Mouse (Mus musculus) limb, embryonic 10.5 days (tissue): ENCODE measurements around the gene Cd5. TPM values are rescaled to one million over a fixed set of nuclear protein-coding genes. Genes with fewer than 3 reads are reported as not detected.

Experiments used
- DNase-seq: peaks from one replicate; pipeline ENCODE4 v3.0.0-alpha.2; 2017; ENCODE audit warnings: low spot score
- H3K27ac ChIP-seq: fragments of 300-500 bp; sonication (generic); 2 replicates; pipeline ENCODE4 v1.5.1; 2016; ENCODE audit warnings: mild to moderate bottlenecking
- H3K27me3 ChIP-seq: fragments of 300-500 bp; sonication (generic); 2 replicates; pipeline ENCODE4 v1.6.1; 2016; ENCODE audit warnings: low read depth, mild to moderate bottlenecking; ENCODE audit not compliant: poor library complexity, severe bottlenecking
- H3K36me3 ChIP-seq: fragments of 300-500 bp; sonication (generic); 2 replicates; pipeline ENCODE4 v1.6.1; 2016; ENCODE audit warnings: mild to moderate bottlenecking, moderate library complexity
- H3K4me1 ChIP-seq: fragments of 300-500 bp; sonication (generic); 2 replicates; pipeline ENCODE4 v1.6.1; 2016
- H3K4me3 ChIP-seq: fragments of 300-500 bp; sonication (generic); 2 replicates; pipeline ENCODE4 v1.5.1; 2016; ENCODE audit warnings: mild to moderate bottlenecking, moderate library complexity
- H3K9me3 ChIP-seq: fragments of 300-500 bp; sonication (generic); replicated peaks from 2 replicates; pipeline ENCODE4 v1.6.1; 2016; ENCODE audit warnings: mild to moderate bottlenecking
- WGBS: fragments of 180-500 bp; shearing (Covaris S2); methylation state at CpG from one replicate; pipeline ENCODE4 v1.1.7; 2016; 5-methylcytosine and 5-hydroxymethylcytosine counted together
- polyA plus RNA-seq: library from polyadenylated mRNA; unstranded; fragments of >200 nt; fragmentation: Nextera tagmentation; extraction: Ambion mirVana; gene quantifications from 2 replicates; pipeline ENCODE4 v1.2.1, GENCODE M21; 2016

Cd5 gene
- polyA plus RNA-seq, 1 experiment from 2014 or later, result 0.26 TPM

DNA sequence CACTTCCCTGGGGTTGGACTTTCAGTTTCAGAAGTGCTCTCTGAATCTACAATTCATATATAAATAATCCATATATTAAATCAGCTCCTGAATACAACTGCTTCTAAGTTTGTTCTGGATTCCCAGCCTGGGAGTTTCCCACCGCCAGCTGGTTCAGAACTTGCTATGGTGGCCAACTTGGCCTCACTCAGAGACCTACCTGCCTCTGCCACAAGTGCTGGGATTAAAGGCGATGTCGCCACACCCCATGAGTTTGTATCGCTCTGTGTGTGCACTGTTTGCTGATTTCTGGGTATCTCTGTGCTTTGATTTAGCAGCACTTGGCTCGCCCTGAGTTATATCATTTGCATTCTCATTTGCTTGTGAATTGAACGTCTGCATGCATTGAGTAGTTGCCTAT is 13.3 kb upstream of the Cd5 start:
- no peak for DNase-seq
- H3K9me3 ChIP-seq, result no peaks in the 10 kb centered on the region
- no peaks in the 10 kb centered on the region for H3K4me1 ChIP-seq
- H3K27me3 ChIP-seq, result no peaks in the 10 kb centered on the region
- no peak overlapping the region for H3K27ac ChIP-seq
- WGBS, result 94% methylated on average over 6 of the region's 6 CpGs
- H3K36me3 ChIP-seq, result no peaks in the 10 kb centered on the region
- no peak overlapping the region for H3K4me3 ChIP-seq

DNA sequence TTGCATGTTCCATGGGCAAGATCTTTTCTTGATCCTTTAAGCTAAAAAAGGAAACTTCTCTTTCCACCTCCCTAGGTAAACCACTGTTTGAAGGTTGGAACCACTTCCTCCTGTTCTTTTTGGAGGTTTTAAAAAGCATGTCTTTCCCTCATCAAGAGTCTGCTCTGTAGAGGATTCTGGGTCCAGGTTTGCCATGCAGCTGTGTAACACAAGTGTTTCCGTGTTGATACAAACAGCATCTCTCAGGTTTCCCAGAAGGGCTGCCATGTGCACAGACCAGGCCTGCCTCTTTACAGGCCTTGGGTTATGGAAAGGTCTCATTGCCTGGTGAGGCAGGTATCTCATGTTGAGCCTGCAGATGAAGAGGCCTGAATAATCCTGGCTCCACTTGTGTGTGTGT is 12.8 kb upstream of the Cd5 start:
- Histone ChIP-seq H3K27me3 (no peaks in the 10 kb centered on the region), H3K4me1 (no peaks in the 10 kb centered on the region), H3K4me3 (no peak overlapping the region), H3K9me3 (no peaks in the 10 kb centered on the region), H3K36me3 (no peaks in the 10 kb centered on the region), H3K27ac (no peak overlapping the region)
- 80% methylated on average over 1 of the region's 1 CpGs for WGBS
- no peak for DNase-seq

DNA sequence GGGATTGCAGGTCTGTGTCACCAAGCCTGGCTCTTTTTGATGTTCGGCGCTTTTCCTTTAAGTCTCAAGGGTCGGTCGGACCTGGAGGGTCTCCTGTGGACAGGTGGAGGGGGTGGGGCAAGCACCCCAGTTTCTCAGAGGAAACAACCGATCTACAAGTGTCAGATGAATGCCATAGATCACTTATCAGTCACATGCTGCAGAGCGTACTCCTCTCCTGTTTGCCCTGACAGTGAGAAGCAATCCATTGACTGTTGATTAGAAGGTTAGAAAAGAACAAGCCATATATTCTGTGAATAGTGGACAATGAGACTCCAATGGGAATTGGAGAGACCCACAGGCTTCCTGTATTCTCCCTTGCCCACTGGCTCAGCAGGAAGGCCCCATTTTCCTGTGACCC is 11.4 kb upstream of the Cd5 start:
- H3K27ac ChIP-seq, result no peak overlapping the region
- H3K4me3 ChIP-seq, result no peak overlapping the region
- no peaks in the 10 kb centered on the region for H3K36me3 ChIP-seq
- no peaks in the 10 kb centered on the region for H3K9me3 ChIP-seq
- 80% methylated on average over 6 of the region's 6 CpGs for WGBS
- DNase-seq, result no peak
- no peaks in the 10 kb centered on the region for H3K27me3 ChIP-seq
- no peaks in the 10 kb centered on the region for H3K4me1 ChIP-seq

DNA sequence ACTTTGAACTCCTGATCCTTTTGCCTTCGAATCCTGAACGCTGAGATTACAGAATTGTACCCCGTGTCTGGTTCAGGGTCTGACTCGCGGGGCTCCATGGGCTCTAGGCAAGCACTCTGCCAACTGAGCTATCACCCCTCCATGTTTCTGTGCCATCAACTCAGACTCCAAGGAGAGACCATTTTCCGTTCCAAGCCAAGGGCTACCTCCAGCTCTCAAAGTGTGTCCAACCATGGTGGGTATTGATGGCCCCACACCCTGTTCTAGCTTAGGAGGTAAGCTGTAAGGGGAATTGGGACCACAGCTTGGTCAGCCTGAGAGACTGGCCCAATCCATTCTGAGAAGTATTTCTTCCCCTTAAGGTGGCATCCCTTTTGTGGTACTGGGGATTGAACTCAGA is 10.5 kb upstream of the Cd5 start:
- 90% methylated on average over 6 of the region's 6 CpGs for WGBS
- Histone ChIP-seq H3K27ac (no peak overlapping the region), H3K9me3 (no peaks in the 10 kb centered on the region), H3K27me3 (no peaks in the 10 kb centered on the region), H3K4me3 (no peak overlapping the region), H3K4me1 (no peaks in the 10 kb centered on the region), H3K36me3 (no peaks in the 10 kb centered on the region)
- DNase-seq, result no peak

DNA sequence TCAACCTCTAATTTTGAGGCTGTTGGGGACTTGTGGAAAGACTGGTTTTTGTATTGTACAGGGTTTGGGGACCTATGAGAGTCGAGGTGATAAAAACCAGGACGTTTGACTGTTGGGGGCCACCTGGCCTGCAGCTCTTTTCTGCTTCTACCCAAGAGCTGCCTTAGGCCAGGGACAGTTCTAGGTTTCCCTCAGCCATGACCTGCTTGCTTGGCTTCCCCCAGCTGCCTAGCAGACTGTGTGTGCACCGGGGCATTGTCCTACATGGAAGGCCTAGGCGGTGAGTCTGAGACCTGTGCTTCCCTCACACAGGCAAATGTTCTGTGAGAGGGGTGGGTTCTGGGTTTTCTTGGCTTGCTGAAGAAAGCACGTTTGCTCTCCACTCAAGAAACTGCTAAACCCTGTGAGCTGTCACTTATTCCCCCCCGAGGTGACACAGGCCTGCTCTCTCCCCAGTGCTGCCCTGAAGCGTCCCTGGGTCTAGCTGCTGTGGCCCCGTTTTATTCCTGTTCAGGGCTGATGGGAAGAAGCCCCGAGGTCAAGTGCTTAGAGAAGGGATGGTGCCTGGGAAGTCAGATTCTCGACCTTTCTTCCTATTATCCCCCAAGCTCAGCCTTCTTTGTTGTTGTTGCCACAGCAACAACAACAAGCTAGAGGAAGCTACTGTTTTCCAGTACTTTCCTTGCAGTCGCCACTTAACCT is 9.8 kb upstream of the Cd5 start:
- Histone ChIP-seq H3K9me3 (no peaks in the 10 kb centered on the region), H3K4me3 (no peak overlapping the region), H3K4me1 (no peaks in the 10 kb centered on the region), H3K27me3 (no peaks in the 10 kb centered on the region), H3K27ac (no peak overlapping the region), H3K36me3 (no peaks in the 10 kb centered on the region)
- 71% methylated on average over 11 of the region's 11 CpGs for WGBS
- no peak for DNase-seq

DNA sequence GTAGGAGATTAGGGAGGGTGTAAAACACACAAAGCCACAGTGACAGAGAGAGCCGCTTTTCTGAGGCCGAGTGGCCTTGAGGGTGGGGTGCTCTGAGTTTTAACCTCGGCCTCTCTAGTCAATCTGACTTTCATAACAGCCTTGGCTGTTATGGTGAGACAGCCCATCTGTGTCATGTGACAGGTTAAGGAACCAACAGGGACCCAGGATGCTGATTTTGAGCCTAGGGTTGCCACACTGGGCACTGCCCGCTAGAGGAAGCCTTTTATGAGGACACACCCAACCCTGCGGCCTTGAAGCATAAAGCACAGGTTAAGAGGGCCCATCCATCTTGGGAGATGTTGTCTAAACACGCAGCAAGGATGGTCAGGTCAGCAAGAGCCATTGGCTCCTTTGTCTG is 8.9 kb upstream of the Cd5 start:
- DNase-seq, result no peak
- no peaks in the 10 kb centered on the region for H3K27me3 ChIP-seq
- no peaks in the 10 kb centered on the region for H3K9me3 ChIP-seq
- no peak overlapping the region for H3K4me3 ChIP-seq
- no peaks in the 10 kb centered on the region for H3K4me1 ChIP-seq
- H3K27ac ChIP-seq, result no peak overlapping the region
- 80% methylated on average over 6 of the region's 6 CpGs for WGBS
- no peaks in the 10 kb centered on the region for H3K36me3 ChIP-seq

DNA sequence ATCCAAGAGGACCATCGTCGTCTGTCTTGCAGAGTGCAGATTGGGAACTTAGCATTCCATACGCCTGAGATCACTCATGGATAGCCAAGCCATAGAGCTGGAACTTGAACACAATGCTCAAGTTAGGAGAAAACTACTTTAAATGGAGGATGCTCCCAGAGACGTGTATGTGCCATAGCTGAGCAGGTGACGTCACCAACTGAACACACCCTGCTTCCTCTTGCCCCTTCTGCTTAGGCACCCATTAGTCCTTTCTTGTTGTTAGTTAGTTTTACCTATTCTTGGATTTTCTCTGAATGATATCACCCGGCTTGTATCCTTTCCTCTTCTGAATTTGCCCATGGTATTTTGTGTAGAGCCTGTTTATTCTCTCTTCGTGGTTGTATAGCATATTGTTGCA is 8.4 kb upstream of the Cd5 start:
- H3K27ac ChIP-seq, result no peak overlapping the region
- no peaks in the 10 kb centered on the region for H3K9me3 ChIP-seq
- WGBS, result 87% methylated on average over 7 of the region's 7 CpGs
- H3K27me3 ChIP-seq, result no peaks in the 10 kb centered on the region
- H3K4me3 ChIP-seq, result no peak overlapping the region
- no peak for DNase-seq
- H3K4me1 ChIP-seq, result no peaks in the 10 kb centered on the region
- H3K36me3 ChIP-seq, result no peaks in the 10 kb centered on the region

DNA sequence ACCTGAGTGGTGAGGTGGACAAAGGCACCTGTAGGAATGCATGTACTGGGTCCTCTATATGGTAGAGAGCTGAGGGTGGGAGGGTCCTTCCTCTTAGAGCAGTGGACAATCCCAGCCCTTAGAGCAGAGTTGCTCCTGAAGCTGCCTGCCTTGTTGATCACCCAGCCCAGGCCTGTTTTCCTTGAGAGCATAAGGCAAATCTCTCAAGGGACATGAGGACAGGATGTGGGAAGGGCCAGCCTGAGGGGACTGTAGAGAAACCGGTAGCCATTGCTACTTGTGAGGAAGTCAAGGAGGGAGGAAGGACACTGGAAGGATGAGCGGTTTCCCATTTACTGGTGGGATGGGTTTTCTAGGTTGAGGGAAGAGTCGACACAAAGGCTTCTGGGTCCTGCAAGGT is 3.8 kb upstream of the Cd5 start:
- 85% methylated on average over 3 of the region's 3 CpGs for WGBS
- H3K9me3 ChIP-seq, result no peaks in the 10 kb centered on the region
- H3K27me3 ChIP-seq, result no peaks in the 10 kb centered on the region
- no peaks in the 10 kb centered on the region for H3K36me3 ChIP-seq
- no peak overlapping the region for H3K27ac ChIP-seq
- DNase-seq, result no peak
- H3K4me1 ChIP-seq, result peaks cover 10% of the 10 kb centered on the region; the same call in 1 of the 2 replicates
- no peak overlapping the region for H3K4me3 ChIP-seq

DNA sequence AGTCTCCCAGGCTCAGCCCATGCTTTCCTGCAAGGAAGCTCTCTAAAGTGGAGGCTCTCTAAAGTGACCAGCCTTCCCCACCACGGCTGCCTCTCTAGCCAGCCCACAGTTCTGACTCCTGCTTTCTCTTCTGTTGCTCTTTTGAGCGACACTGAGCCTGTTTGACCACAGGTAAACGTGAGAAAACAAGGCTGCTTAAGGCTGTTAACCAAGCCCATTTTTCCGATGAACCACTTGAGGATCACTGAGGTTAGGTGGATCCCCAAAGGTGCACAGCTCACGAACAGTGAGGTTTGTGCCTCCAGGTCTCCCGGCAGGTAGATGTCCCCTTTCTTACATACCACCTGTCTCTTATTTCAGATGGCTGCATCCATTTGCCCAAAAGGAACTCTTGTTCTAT is 3.3 kb upstream of the Cd5 start:
- 81% methylated on average over 6 of the region's 6 CpGs for WGBS

DNA sequence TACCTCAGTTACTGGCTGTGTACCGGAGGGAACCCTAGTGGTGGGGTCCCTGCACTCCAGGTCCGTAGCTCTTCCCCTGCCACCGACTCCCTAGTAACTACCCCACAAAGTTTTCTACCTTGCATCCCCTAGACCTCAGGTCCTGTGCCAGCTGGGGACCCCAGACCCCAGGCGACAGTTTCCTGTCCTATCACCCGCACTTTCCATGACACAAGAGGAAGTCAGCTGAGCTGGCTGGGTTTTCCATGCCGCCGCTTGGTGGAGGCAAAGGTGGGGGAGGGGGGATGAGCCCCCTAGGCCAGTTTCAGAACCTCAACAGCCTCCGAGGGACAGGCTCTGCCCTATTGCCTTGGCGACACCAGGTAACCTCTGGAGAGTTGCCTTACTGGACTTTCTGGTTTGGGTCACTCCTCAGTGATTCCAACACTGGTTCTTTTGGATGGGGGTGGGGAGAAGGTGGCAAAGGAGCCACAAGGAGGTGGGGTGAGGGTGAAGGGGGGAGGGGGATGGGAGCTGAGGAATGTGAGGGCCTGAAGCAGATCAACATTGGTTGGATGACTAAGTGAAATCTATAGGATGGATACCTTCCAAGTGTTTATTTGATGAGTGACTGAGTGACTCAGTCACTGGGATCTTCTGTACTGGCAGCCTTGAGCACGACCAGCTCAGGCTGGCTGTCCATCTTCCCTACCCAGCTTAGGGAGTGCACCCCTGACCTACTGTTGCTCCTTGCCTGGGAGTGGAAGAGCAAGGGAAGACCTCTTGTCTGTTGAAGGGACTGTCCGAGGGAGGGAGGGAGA is 2.0 kb upstream of the Cd5 start:
- no peaks in the 10 kb centered on the region for H3K9me3 ChIP-seq
- no peak for DNase-seq
- no peak overlapping the region for H3K4me3 ChIP-seq
- H3K27ac ChIP-seq, result no peak overlapping the region
- no peaks in the 10 kb centered on the region for H3K36me3 ChIP-seq
- H3K27me3 ChIP-seq, result no peaks in the 10 kb centered on the region
- H3K4me1 ChIP-seq, result peaks cover 10% of the 10 kb centered on the region; the same call in 1 of the 2 replicates
- WGBS, result 39% methylated on average over 11 of the region's 11 CpGs

More for the DNA sequence above, 3.3 kb upstream of the Cd5 start:
- no peak for DNase-seq
- Histone ChIP-seq H3K36me3 (no peaks in the 10 kb centered on the region), H3K4me3 (no peak overlapping the region), H3K9me3 (no peaks in the 10 kb centered on the region), H3K4me1 (peaks cover 10% of the 10 kb centered on the region; the same call in 1 of the 2 replicates), H3K27me3 (no peaks in the 10 kb centered on the region), H3K27ac (no peak overlapping the region)

DNA sequence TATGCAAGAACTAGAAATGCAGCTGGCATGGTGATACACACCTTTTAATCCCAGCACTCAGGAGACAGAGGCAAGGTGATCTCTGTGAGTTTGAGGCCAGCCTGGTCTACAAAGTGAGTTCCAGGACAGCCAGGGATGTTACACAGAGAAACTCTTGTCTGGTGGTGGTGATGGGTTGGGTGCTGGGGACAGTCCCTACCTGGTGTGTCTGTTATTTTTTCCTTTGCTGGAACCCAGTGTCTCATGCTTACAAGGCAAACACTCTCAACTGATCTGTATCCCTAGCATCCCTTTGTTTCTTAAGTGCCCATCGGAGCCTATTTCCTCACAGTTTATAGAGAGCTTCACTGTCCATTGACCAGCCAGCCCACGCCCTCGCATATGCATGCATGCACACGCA is 1.1 kb upstream of the Cd5 start:
- Histone ChIP-seq H3K9me3 (no peaks in the 10 kb centered on the region), H3K27ac (no peak overlapping the region), H3K4me3 (no peak overlapping the region), H3K27me3 (no peaks in the 10 kb centered on the region), H3K4me1 (peaks cover 10% of the 10 kb centered on the region; the same call in 1 of the 2 replicates), H3K36me3 (no peaks in the 10 kb centered on the region)
- WGBS, result 98% methylated on average over 4 of the region's 4 CpGs
- DNase-seq, result no peak

DNA sequence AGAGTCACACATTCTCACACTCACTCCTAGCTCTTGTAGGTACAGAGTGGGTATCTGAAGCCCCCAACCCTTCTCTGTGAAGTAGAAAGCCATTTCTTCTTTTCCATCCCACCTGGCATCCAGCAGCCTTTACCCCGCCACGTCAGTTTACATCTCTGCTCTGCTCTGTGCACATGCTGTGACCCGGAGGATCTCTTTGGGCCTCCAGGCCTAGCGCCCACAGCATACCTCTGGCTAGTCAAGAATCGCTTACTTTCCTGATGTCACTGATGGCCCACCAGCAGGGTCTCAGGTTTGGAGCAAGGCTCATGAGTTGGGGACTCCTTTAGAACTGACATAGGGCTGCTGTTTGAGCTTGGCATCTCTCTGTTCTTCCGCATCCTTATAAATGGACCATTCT is 764 bp downstream of the Cd5 start:
- Histone ChIP-seq H3K4me3 (no peak overlapping the region), H3K4me1 (peaks cover 10% of the 10 kb centered on the region; the same call in 1 of the 2 replicates), H3K36me3 (no peaks in the 10 kb centered on the region), H3K27ac (no peak overlapping the region), H3K9me3 (no peaks in the 10 kb centered on the region), H3K27me3 (no peaks in the 10 kb centered on the region)
- WGBS, result 90% methylated on average over 6 of the region's 6 CpGs
- DNase-seq, result no peak

DNA sequence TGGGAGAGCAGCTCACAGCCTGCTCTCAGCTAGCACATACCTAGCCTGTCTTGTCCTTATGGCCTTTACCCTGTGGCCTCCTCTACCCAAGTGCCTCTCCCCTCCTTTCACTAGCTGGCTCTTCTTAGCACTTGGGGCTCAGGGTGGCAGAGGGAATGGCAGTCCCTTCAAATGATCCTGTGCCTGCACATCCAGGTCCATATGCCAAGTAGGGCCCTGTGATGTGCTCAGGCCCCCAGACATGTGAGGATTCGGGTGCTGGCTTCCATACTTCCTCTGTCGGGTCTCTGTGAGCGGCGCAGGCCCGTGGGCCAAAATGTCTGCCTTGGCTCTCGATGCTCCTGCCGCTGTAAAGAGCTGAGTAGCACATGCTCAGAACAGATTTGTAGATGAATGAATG is 2.9 kb downstream of the Cd5 start:
- Histone ChIP-seq H3K4me3 (no peak overlapping the region), H3K4me1 (peaks cover 5% of the 10 kb centered on the region; the same call in 1 of the 2 replicates), H3K36me3 (no peaks in the 10 kb centered on the region), H3K9me3 (no peaks in the 10 kb centered on the region), H3K27me3 (no peaks in the 10 kb centered on the region), H3K27ac (no peak overlapping the region)
- no peak for DNase-seq
- 93% methylated on average over 7 of the region's 7 CpGs for WGBS
